Mouse (Mus musculus) lung, postnatal 10 days (tissue): ENCODE measurements around the gene Klf16.

Source experiments
- DNase-seq: peaks from one replicate; pipeline ENCODE4 v3.0.0; 2021

Gene Klf16

GRCm38 (mm10) chr10:80573944-80574343 lies 3.2 kb downstream of the Klf16 start:
- no peak for DNase-seq

- no peak for DNase-seq
Measured at GRCm38 (mm10) chr10:80572477-80572876, 4.6 kb downstream of the Klf16 start.

GRCm38 (mm10) chr10:80570871-80571836 lies 6.0 kb downstream of the Klf16 start:
- DNase-seq: peak; percentile 68

GRCm38 (mm10) chr10:80570419-80570818 lies 6.7 kb downstream of the Klf16 start:
- no peak for DNase-seq

- DNase-seq: peak; percentile 87
Measured at GRCm38 (mm10) chr10:80569664-80570066, 7.5 kb downstream of the Klf16 start.

DNA sequence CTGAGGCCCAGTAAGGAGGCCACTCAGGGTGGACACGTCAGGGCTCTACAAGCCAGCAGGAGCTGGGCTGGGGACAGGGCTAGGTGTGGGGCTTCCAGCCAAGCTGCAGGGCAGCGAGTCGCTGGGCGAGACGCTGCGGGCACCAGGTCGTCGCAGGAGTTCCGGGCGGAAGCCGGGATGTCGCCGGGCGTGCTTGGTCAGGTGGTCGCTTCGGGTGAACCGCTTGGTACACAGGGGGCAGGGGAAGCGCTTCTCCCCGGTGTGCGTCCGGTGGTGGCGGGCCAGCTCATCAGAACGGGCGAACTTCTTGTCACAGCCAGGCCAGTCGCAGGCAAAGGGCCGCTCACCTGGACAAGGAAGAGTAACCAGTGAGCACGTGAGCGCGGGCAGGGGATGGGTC lies 8.2 kb downstream of the Klf16 start:
- DNase-seq: no peak

- DNase-seq: peak; percentile 91
Measured at GRCm38 (mm10) chr10:80566375-80567092, 10.6 kb downstream of the Klf16 start.

DNA sequence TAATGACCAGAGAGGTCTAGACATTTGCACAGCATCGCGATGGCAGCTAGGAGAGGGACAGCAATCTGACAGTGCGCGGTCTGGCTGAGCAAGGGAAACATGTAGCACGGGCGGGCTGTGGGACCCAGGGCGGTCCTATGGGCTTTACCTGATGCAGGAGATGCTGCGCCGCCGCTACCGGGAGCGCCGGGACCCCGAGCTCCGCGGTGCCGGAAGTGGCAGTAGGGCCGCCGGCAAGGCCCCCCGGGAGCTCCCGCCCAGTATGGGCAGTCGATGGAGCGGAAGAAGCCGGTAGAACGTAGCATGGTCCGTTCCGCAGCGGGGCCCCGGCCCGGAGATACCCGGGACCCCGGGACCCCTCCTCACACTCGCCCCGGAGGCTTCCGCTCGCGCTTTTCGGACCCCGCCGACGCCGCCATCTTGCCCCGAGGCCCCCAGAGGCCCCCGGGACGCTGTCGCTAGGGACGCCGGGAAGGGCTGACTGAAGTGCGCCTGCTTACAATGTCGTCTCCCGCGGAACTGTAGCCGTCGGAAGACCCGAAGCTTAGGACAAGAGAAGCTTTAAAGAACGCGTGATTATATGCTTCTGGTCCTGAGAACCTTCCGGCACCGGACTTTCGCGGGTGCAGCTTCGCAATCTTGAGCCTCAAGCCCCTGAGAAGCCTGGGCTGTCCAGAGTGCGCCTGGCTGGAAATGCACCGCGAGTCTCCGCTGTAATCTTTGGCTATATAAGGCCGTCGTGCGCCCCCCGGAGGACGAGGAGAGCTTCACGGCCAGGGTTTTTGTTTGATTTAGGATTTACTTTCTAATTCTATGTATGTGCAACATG lies 15.8 kb downstream of the Klf16 start, which contains the start of gene Rexo1:
Gene Rexo1 (minus strand): TSS at position 445 of the 829 bp plus-strand sequence.
- DNase-seq: peak; percentile 96

- DNase-seq: no peak
Measured at GRCm38 (mm10) chr10:80560621-80561020, 16.5 kb downstream of the Klf16 start.

- no peak for DNase-seq
Measured at GRCm38 (mm10) chr10:80559431-80559830, 17.7 kb downstream of the Klf16 start.

DNA sequence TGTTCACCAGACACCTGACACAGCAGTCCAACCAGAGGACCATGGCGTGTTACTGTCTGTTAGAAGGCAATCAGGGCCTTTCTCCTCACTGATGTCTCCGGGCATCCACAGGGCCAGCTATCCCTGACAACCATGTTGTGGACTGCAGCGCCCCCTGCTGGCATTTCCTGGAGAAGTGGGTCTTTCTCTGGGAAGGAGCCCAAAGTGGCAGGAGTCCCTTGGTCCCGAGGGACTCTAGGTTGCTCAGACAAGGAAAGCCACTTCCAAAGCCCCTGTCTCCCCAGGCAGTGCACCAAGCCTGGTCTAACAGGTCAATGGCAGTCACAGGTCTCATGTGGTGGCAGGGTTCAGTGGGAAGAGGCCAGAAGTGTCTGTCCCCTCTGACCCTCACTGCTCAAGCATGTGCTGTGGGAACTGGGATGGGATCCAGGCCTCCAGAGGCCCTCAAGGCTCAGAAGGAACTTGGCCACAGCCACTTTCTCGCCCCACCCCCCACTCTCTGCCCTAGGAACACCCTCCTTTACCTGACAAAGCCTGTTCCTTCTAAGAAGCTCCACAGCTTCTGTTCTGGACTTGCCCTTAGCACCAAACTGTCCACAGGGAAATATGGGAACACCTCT lies 19.7 kb downstream of the Klf16 start:
- DNase-seq: peak; percentile 89

- DNase-seq: no peak
Measured at GRCm38 (mm10) chr10:80553997-80554396, 23.1 kb downstream of the Klf16 start.

DNA sequence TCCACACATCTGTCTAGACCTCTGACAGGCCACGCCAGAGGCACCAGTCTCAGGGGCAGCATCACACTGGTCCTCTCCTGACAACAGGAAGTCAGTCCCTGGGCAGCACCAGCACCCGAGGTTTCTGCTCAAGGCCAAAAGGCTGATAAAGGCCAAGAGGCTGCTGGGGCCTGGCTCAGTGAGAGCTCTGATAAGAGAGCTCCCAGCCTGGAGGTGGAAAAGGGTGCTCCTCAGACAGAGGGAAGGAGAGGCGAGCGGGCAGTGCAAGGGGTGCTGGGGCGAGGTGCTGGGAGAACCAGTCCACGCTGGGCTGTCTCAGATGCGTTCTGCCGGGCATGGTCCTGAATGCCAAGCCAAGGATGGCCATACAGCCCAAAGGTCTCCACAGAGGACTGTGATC lies 23.5 kb downstream of the Klf16 start:
- DNase-seq: no peak

- DNase-seq: no peak
Measured at GRCm38 (mm10) chr10:80552364-80552763, 24.8 kb downstream of the Klf16 start.

DNA sequence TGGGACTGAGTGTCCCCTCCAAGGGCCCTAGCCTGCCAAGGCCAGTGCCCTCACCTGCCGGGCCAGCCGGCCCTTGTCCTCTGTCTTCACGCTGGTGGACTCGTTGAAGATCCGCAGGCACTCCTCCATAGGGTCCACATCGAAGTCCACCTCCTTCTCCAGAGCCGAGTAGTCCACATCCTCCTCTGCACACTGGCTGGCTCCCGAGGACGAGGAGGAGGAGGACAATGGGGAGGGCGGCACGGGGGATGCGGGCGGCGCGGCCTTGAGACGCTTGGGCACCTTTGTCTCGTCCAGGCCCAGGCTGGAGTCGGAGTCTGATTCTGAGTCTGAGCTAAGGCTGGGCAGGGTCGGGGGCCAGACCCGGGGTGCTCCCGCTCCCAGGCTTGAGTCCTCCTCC lies 27.8 kb downstream of the Klf16 start:
- no peak for DNase-seq

- DNase-seq: peak; percentile 79
Measured at GRCm38 (mm10) chr10:80548428-80549006, 28.6 kb downstream of the Klf16 start.

- no peak for DNase-seq
Measured at GRCm38 (mm10) chr10:80547539-80547938, 29.6 kb downstream of the Klf16 start.

DNA sequence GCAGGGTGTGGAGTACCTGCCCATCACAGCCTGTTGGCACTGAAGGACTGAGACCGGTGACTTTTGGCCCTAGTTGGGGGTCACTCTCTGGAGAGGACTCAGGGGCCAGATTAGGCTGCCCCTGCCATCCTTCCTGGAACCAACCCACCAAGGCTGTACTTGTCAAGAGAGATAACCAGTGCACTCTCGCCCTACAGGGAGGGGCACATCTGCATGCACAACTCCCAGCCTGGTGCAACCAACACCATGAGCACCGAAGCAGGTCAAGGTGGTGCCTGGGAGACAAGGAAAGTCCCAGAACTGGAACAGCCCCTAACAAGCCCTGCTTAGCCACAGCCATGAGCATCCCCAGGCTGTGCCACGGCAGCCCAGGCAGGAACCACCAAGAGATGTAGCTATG lies 30.2 kb downstream of the Klf16 start:
- DNase-seq: no peak

- no peak for DNase-seq
Measured at GRCm38 (mm10) chr10:80545590-80545989, 31.5 kb downstream of the Klf16 start.

DNA sequence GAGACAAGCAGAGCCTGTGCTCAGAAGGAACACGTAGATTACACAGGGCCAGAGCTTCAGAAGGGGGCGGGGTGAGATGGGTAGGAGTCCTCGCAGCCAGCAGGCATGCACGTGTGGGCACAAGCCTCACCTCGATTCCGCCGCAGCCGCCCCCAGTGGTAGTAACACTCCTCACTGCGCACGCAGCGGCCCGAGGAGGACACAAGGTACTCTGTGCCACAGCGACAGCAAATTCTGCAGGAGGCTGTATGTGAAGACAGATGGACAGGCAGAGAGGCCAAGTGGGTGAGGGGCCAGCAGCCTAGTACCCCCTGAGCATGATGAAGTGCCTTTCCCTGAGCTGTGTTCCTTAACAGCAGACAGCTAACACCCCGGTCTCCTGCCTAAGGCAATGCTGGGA lies 33.2 kb downstream of the Klf16 start:
- DNase-seq: no peak

GRCm38 (mm10) chr10:80539493-80539892 lies 37.6 kb downstream of the Klf16 start:
- peak; percentile 39 for DNase-seq
